Mouse (Mus musculus) hindbrain, embryonic 12.5 days (tissue): ENCODE data around the gene Isoc2a. TPM values are rescaled to one million over a fixed set of nuclear protein-coding genes. Genes with fewer than 3 reads are reported as not detected.
A peak's percentile ranks its signal among the peaks of the same experiment; 100 is the strongest.

ENCODE experiments used
- ATAC-seq: fragments of 200-750 bp; cut with Nextera tagmentation; 2 replicates; pipeline ENCODE4 v1.8.0; 2017; ENCODE audit warnings: moderate TSS enrichment; ENCODE audit not compliant: low FRiP score
- H3K27ac ChIP-seq: fragments of 300-500 bp; sonication (generic); 2 replicates; pipeline ENCODE4 v1.5.1; 2016; ENCODE audit warnings: mild to moderate bottlenecking
- H3K27me3 ChIP-seq: fragments of 300-500 bp; sonication (generic); 2 replicates; pipeline ENCODE4 v1.6.1; 2016; ENCODE audit warnings: mild to moderate bottlenecking
- H3K36me3 ChIP-seq: fragments of 300-500 bp; sonication (generic); 2 replicates; pipeline ENCODE4 v1.6.1; 2016; ENCODE audit warnings: mild to moderate bottlenecking
- H3K4me1 ChIP-seq: fragments of 300-500 bp; sonication (generic); 2 replicates; pipeline ENCODE4 v1.6.1; 2016
- H3K4me2 ChIP-seq: fragments of 300-500 bp; sonication (generic); replicated peaks from 2 replicates; pipeline ENCODE4 v1.6.1; 2016; ENCODE audit warnings: mild to moderate bottlenecking
- H3K4me3 ChIP-seq: fragments of 300-500 bp; sonication (generic); 2 replicates; pipeline ENCODE4 v1.5.1; 2016; ENCODE audit warnings: mild to moderate bottlenecking
- H3K9ac ChIP-seq: fragments of 300-500 bp; sonication (generic); 2 replicates; pipeline ENCODE4 v1.6.1; 2016; ENCODE audit warnings: mild to moderate bottlenecking, moderate library complexity
- H3K9me3 ChIP-seq: fragments of 300-500 bp; sonication (generic); replicated peaks from 2 replicates; pipeline ENCODE4 v1.6.1; 2016; ENCODE audit warnings: mild to moderate bottlenecking
- WGBS: fragments of 180-500 bp; shearing (Covaris S2); methylation state at CpG from one replicate; pipeline ENCODE4 v1.1.7; 2016; 5-methylcytosine and 5-hydroxymethylcytosine counted together
- polyA plus RNA-seq: library from polyadenylated mRNA; unstranded; fragments of >200 nt; fragmentation: Nextera tagmentation; extraction: Ambion mirVana; gene quantifications from 2 replicates; pipeline ENCODE4 v1.2.1, GENCODE M21; 2016

Gene Isoc2a
- polyA plus RNA-seq, result 0.88 and 1.2 TPM in 2 replicates

GRCm38 (mm10) chr7:4876753-4877221 lies at the start of gene Isoc2a:
Gene Isoc2a (plus strand): TSS chr7:4877153.
- H3K9me3 ChIP-seq, result 0 out of 2 replicates have a peak, but pooled peaks cover under 1% of the 10 kb centered on the region
- peak; percentile 99 for ATAC-seq
- peak within 1 kb of the TSS; percentile 44; the same call in 1 of the 2 replicates for H3K27ac ChIP-seq
- H3K36me3 ChIP-seq, result no peaks in the 10 kb centered on the region
- no peaks in the 10 kb centered on the region for H3K27me3 ChIP-seq
- peaks cover 17% of the 10 kb centered on the region for H3K4me1 ChIP-seq
- peak within 1 kb of the TSS; percentile 61 for H3K9ac ChIP-seq
- peak within 1 kb of the TSS; percentile 76 for H3K4me2 ChIP-seq
- WGBS, result under 1% methylated on average over 22 of the region's 22 CpGs
- peak within 1 kb of the TSS; percentile 50 for H3K4me3 ChIP-seq

- ATAC-seq, result no peak
- Histone ChIP-seq H3K4me2 (no peak overlapping the region), H3K9me3 (0 out of 2 replicates have a peak, but pooled peaks cover 3% of the 10 kb centered on the region), H3K36me3 (peaks cover 19% of the 10 kb centered on the region), H3K4me1 (0 out of 2 replicates have a peak, but pooled peaks cover 2% of the 10 kb centered on the region), H3K4me3 (no peak overlapping the region), H3K27me3 (peaks cover 52% of the 10 kb centered on the region), H3K9ac (no peak overlapping the region), H3K27ac (no peak overlapping the region)
- WGBS, result 6% methylated on average over 12 of the region's 12 CpGs
Measured at GRCm38 (mm10) chr7:4830476-4830875, 46.5 kb upstream of the Isoc2a start.

GRCm38 (mm10) chr7:4835631-4836327 lies 41.2 kb upstream of the Isoc2a start:
- peak; percentile 43 for ATAC-seq
- 5% methylated on average over 34 of the region's 34 CpGs for WGBS
- Histone ChIP-seq H3K4me2 (peak overlapping the region; percentile 93), H3K36me3 (0 out of 2 replicates have a peak, but pooled peaks cover 3% of the 10 kb centered on the region), H3K27ac (peak overlapping the region; percentile 90), H3K9ac (peak overlapping the region; percentile 84), H3K9me3 (0 out of 2 replicates have a peak, but pooled peaks cover 3% of the 10 kb centered on the region), H3K4me1 (peaks cover 13% of the 10 kb centered on the region), H3K27me3 (peaks cover 70% of the 10 kb centered on the region), H3K4me3 (peak overlapping the region; percentile 60)

GRCm38 (mm10) chr7:4836351-4836792 lies 40.6 kb upstream of the Isoc2a start:
- Histone ChIP-seq H3K4me3 (peak overlapping the region; percentile 60), H3K36me3 (0 out of 2 replicates have a peak, but pooled peaks cover 3% of the 10 kb centered on the region), H3K27me3 (peaks cover 66% of the 10 kb centered on the region), H3K4me1 (peaks cover 10% of the 10 kb centered on the region), H3K9ac (peak overlapping the region; percentile 84), H3K9me3 (0 out of 2 replicates have a peak, but pooled peaks cover 3% of the 10 kb centered on the region), H3K4me2 (peak overlapping the region; percentile 93), H3K27ac (peak overlapping the region; percentile 90)
- peak; percentile 92 for ATAC-seq
- WGBS, result under 1% methylated on average over 50 of the region's 51 CpGs

GRCm38 (mm10) chr7:4837639-4838038 lies 39.3 kb upstream of the Isoc2a start:
- WGBS, result 20% methylated on average over 1 of the region's 1 CpGs
- ATAC-seq, result no peak
- Histone ChIP-seq H3K4me1 (peaks cover 22% of the 10 kb centered on the region), H3K27me3 (peaks cover 66% of the 10 kb centered on the region), H3K9ac (no peak overlapping the region), H3K4me3 (no peak overlapping the region), H3K36me3 (no peaks in the 10 kb centered on the region), H3K9me3 (no peaks in the 10 kb centered on the region), H3K4me2 (no peak overlapping the region), H3K27ac (no peak overlapping the region)

- 0 out of 2 replicates have a peak, but pooled peaks have one; percentile 2 for ATAC-seq
- Histone ChIP-seq H3K9me3 (no peaks in the 10 kb centered on the region), H3K4me3 (0 out of 2 replicates have a peak overlapping the region, but pooled peaks have one; percentile 55), H3K27me3 (peaks cover 50% of the 10 kb centered on the region), H3K4me1 (peaks cover 28% of the 10 kb centered on the region), H3K27ac (peak overlapping the region; percentile 79), H3K9ac (peak overlapping the region; percentile 69; the same call in 1 of the 2 replicates), H3K4me2 (peak overlapping the region; percentile 90), H3K36me3 (no peaks in the 10 kb centered on the region)
- WGBS, result 48% methylated on average over 5 of the region's 5 CpGs
Measured at GRCm38 (mm10) chr7:4842077-4842476, 34.9 kb upstream of the Isoc2a start.

GRCm38 (mm10) chr7:4842634-4843131 lies 34.3 kb upstream of the Isoc2a start:
- H3K4me3 ChIP-seq, result peak overlapping the region; percentile 55
- ATAC-seq, result peak; percentile 62
- H3K27ac ChIP-seq, result peak overlapping the region; percentile 79
- H3K9ac ChIP-seq, result peak overlapping the region; percentile 69
- H3K9me3 ChIP-seq, result no peaks in the 10 kb centered on the region
- H3K36me3 ChIP-seq, result no peaks in the 10 kb centered on the region
- H3K27me3 ChIP-seq, result peaks cover 44% of the 10 kb centered on the region
- H3K4me2 ChIP-seq, result peak overlapping the region; percentile 90
- peaks cover 28% of the 10 kb centered on the region for H3K4me1 ChIP-seq
- WGBS, result 2% methylated on average over 16 of the region's 16 CpGs

- no peaks in the 10 kb centered on the region for H3K9me3 ChIP-seq
- H3K27me3 ChIP-seq, result peaks cover 38% of the 10 kb centered on the region
- H3K4me2 ChIP-seq, result peak overlapping the region; percentile 90
- H3K27ac ChIP-seq, result peak overlapping the region; percentile 79
- no peaks in the 10 kb centered on the region for H3K36me3 ChIP-seq
- H3K4me3 ChIP-seq, result peak overlapping the region; percentile 55
- H3K9ac ChIP-seq, result peak overlapping the region; percentile 69
- ATAC-seq, result peak; percentile 55
- H3K4me1 ChIP-seq, result peaks cover 28% of the 10 kb centered on the region
- under 1% methylated on average over 34 of the region's 34 CpGs for WGBS
Measured at GRCm38 (mm10) chr7:4843604-4844244, 33.2 kb upstream of the Isoc2a start.

GRCm38 (mm10) chr7:4844245-4844916 lies 32.6 kb upstream of the Isoc2a start, which contains the start of gene Shisa7:
Gene Shisa7 (minus strand): TSS chr7:4844696.
- peak within 1 kb of the TSS; percentile 79 for H3K27ac ChIP-seq
- WGBS, result under 1% methylated on average over 40 of the region's 41 CpGs
- no peaks in the 10 kb centered on the region for H3K36me3 ChIP-seq
- H3K4me3 ChIP-seq, result peak within 1 kb of the TSS; percentile 55
- peak; percentile 71 for ATAC-seq
- peak within 1 kb of the TSS; percentile 69 for H3K9ac ChIP-seq
- peaks cover 28% of the 10 kb centered on the region for H3K4me1 ChIP-seq
- H3K4me2 ChIP-seq, result peak within 1 kb of the TSS; percentile 90
- H3K9me3 ChIP-seq, result no peaks in the 10 kb centered on the region
- peaks cover 38% of the 10 kb centered on the region for H3K27me3 ChIP-seq

GRCm38 (mm10) chr7:4844917-4845309 lies 32.0 kb upstream of the Isoc2a start:
- H3K27ac ChIP-seq, result peak overlapping the region; percentile 79
- H3K4me3 ChIP-seq, result peak overlapping the region; percentile 55
- H3K4me2 ChIP-seq, result peak overlapping the region; percentile 90
- H3K9ac ChIP-seq, result peak overlapping the region; percentile 69
- H3K4me1 ChIP-seq, result peaks cover 28% of the 10 kb centered on the region
- peaks cover 38% of the 10 kb centered on the region for H3K27me3 ChIP-seq
- no peaks in the 10 kb centered on the region for H3K36me3 ChIP-seq
- WGBS, result 1% methylated on average over 13 of the region's 13 CpGs
- H3K9me3 ChIP-seq, result no peaks in the 10 kb centered on the region
- ATAC-seq, result peak; percentile 76

- Histone ChIP-seq H3K27me3 (peaks cover 6% of the 10 kb centered on the region), H3K27ac (no peak overlapping the region), H3K9me3 (no peaks in the 10 kb centered on the region; the same call in 1 of the 2 replicates), H3K36me3 (no peaks in the 10 kb centered on the region), H3K4me3 (no peak overlapping the region), H3K9ac (no peak overlapping the region), H3K4me2 (no peak overlapping the region), H3K4me1 (no peaks in the 10 kb centered on the region; the same call in 1 of the 2 replicates)
- ATAC-seq, result no peak
- 67% methylated on average over 9 of the region's 9 CpGs for WGBS
Measured at GRCm38 (mm10) chr7:4849372-4849771, 27.6 kb upstream of the Isoc2a start.
